Mouse (Mus musculus) hindlimb bud, embryonic 11.5 days (tissue): ENCODE results near the gene Aqp9.

ENCODE experiments used
- DNase-seq: peaks from one replicate; pipeline ENCODE4 v3.0.0-alpha.2; 2012; ENCODE audit warnings: low read depth, low spot score; ENCODE audit errors: extremely low spot score

The Aqp9 gene

DNA sequence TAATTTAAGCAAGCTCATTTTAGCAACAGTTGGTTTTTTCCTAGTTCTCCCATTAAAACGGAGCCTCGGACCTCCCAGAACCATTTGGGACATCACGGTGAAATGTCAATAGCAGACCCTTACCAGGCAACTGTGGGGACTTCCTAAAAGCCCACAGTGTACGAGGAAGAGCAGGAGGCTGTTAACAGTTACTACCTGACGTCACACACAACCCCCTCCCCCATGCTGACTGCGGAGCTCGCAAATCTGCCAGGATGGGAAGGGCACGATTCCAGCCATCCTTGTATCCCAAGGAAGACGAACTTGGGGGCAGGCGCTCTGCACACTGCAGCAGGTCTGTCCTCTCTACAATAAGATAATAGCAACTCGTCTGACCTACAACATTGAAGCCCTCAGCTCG lies at the start of gene Aqp9:
Aqp9 (minus strand) TSS at position 172 of the 400 bp plus-strand sequence.
- no peak for DNase-seq

GRCm38 (mm10) chr9:71217793-71218095 lies 49.3 kb upstream of the Aqp9 start:
- no peak for DNase-seq

DNA sequence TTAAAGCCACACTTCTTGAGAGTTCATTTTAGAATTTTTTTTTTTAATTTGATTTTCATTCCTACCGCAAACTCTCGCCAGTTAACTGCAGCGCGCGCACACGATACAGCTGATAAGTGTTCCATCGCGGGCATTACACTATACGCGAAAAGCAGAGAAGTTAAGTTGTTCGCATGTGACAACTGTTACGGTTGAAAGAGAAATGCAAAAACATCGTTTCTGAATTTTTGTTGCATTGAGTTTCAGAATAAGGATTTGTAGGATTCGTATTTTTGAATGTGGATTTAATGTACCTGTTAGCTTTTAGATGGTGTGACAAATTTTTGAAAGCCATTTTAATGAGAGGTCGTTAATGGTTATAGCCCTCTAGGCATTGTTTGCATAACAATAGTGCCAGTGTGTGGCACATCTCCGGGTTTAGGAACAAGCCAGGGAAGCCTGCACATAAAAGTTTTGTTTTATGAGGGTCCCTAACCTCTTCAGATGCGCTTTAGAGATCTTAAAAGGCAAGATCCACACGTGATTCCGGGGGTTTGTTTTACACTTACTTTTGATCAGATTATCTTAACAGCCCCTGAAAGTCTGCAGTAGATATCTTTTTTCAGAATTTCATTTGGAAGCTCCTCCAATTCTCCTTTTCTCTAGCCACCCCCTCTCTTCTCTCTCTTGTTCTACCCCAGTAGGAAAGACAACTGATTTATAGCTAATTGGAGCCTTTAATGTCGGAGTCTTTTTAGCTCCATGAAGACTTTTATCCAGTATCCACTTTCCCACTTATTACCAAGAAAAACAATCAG lies 48.7 kb upstream of the Aqp9 start:
- DNase-seq = peak; percentile 64

DNA sequence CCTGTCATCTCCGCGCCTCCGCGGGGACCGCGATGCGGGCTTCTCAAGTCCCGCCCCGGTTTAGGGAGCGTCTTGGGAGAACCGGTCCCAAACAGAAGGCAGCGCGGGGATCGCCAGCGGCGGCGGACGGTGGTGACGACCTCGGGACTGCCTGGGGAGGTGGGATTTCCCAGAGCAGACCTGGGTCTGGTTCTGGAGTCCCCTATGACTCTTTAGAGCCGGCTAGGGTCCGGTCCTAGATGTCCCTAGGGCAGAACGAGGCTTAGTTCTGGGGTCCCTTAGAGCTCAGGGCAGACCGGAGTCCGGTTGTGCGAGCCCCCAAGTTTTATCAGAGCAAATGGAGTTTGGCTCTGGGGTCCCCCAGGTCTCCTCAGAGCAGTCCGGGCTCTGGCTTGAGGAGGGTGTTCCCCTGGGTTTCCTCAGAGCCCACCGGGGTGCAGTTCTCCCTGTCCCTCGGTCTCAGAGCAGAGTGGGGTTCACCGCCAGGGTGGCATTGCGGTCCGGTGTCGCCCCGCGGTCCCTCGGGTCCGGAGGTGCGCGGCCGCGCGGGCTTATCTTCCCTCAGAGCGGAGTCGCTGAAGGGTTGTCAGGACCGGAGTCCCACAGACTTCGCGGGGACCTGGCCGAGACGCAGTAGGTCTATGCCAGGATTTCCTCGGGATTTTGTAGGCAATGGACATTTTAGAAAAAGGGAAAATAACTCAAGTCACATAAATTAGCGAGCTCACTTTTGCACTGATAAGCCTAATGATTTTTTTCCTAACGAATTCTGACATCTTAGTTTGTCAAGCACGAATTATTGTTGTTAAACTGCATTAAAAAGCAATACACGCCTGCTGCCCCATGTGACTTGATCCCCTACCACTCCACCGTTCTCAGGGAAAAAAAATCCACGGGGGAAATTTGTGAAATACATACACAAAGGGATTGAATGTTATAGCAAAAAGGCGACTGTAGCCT lies 47.8 kb upstream of the Aqp9 start:
- no peak for DNase-seq

- no peak for DNase-seq
These were observed 47.0 kb upstream of the Aqp9 start, which contains the start of gene Aldh1a2 for GRCm38 (mm10) chr9:71215248-71216035. Gene Aldh1a2, plus strand, starts transcription at chr9:71215789.

DNA sequence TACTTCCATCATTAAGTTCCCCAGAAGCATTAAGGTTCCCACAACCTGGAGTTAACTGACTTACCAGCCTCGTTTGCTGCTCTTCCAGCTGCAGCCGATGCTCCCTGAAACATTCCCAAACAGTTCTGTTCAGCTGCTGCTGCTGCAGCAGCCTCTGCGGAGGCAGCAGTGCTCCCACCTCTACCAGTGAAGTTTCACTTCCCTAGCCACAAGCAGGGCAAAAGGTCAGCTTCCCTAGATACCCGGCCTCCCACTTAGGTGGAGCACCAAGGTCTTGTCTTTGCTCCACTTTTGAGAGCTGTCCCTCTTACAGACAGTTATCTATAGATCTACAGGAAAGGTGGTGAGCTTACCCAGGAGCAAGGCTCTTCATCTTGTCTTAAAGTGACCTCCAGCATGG lies 45.2 kb upstream of the Aqp9 start:
- no peak for DNase-seq

DNA sequence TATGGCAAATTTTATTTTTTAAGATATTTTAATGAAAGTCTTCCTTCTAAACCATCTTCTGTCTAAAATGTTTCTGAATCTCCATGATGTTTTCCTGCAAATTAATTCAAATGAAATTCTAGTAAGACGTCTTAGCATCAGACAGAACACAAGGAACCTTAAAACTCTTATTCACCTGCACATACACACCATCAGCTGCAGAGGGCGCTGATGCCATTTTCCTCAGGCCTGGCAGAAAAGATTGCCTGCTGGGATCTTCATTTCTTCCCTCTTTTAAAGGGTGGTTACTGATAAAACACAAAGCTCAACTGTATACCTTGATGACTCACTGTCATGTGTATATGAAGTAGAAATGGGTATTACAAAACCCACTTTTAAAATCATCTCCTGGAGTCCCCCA lies 42.4 kb upstream of the Aqp9 start:
- no peak for DNase-seq

DNA sequence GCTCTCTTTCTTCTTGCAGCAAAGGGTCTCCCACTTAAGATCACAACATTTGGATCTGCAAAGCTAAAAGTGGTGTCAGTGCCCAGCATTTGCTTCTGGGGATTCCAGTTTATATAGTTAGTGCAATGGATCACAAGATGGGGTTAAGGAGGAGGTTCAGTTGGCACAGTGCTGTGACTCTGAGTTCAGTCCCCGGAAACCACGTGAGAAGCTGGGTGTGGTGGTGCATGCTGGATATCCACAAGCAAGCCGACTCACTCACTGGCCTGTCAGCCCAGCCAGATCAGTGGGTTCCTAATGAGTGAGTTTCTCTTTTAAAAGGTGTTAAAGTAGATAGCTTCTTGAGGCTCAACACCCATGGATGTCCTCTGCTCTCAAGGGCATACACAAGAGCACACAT lies 40.8 kb upstream of the Aqp9 start:
- DNase-seq = no peak

- no peak for DNase-seq
These were observed 33.8 kb upstream of the Aqp9 start for GRCm38 (mm10) chr9:71202265-71202664.

- DNase-seq = no peak
These were observed 30.3 kb upstream of the Aqp9 start for GRCm38 (mm10) chr9:71198826-71199225.

DNA sequence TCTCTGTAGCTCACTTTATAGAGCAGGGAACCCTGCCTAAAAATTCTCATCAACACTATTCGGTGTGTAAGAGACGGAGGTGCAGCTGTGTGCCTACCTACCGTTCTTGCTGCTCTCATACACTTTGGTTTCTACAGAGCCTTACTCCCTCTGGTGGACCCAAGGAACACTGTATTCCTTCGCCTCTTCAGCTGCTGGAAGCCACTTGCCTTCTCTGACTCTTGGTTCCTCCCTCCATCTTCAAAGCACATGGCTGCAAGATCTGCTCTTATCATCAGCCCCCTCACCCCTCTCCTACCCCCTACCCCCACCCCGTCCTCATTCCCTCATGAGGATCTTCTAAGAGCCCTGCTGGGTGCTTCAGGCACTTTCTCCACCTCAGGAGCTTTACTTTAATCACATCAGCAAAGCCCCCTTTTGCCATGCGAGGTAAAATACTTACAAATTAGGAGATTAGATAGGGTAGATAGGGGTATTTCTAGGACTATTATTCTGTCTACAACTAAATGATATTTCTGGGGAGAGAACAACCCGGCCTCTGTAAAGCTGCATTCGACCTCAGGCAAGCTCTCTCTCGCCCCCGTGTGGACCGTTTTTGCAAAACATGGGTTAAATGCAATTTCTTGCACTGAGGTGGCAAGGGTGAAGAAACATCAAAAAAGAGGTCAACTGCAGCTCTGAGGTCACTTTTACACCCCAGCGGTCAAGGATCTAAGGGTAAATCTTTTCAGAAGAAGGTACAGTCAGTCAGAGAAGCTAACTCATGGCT lies 20.3 kb upstream of the Aqp9 start:
- DNase-seq = peak; percentile 66

DNA sequence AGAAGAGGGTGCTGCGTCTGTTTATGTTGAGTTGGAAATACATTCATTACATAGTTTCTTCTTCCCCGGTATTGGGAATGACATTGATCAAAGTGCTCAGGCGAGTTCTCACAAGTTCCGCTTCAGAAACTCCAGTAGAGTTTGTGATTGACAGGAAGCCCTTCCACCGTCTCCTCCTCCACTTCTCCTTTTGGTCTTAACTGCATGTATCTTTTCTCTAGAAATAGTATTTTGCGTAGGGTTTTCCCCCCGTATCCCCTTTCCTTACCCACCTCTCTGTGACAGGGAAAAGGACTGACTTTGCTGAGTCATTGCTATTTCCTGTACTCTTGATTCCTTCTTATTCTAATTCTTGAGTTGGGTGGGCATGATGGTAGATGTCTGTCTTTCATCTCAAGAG lies 18.9 kb upstream of the Aqp9 start:
- no peak for DNase-seq

- DNase-seq = no peak
These were observed 17.3 kb upstream of the Aqp9 start for GRCm38 (mm10) chr9:71185823-71186222.

- DNase-seq = no peak
These were observed 16.8 kb upstream of the Aqp9 start for GRCm38 (mm10) chr9:71185285-71185684.

DNA sequence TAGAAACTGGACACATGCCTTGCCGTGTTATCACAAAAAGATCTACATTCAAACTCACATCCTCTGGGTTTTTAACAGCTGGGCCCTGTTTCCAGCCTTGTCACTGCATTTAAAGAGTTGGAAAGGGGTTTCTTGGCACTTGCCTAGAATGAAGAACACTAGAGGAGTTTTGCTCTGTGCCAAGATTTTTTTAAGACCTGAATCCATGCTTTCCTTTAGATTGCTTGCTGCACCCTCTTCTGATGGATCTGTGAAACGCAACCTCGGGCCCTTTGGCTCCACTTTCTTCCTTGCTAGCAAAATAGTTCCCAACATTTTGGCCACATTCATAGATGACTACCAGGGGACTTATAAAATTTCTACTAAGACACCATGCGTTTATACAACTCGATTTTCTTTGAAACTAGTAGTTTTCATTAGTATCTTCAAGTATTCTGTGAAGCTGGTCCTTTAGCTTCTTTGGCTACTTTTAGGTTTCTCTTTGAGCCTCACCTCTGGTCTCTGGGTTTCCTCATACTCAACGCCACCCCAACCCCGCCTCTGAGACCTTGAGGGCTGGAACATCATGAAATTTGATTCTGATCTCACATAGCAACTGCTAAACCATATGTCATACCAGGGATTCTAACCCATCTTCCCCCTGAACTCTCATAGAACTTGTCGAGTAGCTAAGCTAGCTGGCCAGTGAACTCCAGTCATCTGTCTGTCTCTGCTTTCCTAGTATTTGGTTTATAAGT lies 11.7 kb upstream of the Aqp9 start:
- DNase-seq = no peak

- no peak for DNase-seq
These were observed 10.9 kb upstream of the Aqp9 start for GRCm38 (mm10) chr9:71179276-71179896.

GRCm38 (mm10) chr9:71175686-71176085 lies 7.2 kb upstream of the Aqp9 start:
- DNase-seq = no peak

DNA sequence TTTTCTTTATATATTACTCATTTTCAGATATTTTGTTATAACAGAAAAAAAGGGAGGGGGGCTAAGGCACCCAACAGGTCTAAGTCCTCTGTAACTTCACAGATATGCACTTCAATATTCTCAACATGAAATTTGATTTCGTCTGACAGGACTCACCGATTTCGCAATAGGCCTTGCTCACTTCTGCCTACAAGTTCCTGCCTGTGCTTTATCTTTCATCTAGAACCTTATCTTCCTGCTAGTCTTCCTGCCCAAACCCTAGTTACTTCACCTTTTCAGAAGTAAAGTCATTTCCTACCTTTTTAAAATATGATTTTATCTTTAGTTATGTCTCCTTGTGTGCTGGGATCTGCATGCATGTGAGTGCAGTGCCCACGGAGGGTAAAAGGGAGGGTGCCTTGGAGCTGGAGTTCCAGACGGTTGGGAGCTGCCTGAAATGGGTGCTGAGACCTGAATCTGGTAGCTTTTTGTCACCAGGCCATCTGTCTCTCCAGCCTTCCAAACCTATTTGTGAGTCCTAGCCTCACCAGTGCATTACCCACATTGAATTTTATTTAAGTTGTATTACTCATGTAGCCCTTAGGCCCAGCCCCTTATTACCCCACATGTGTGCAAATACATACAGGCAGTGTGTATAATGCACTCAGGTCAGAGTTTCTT lies 6.0 kb upstream of the Aqp9 start:
- no peak for DNase-seq

DNA sequence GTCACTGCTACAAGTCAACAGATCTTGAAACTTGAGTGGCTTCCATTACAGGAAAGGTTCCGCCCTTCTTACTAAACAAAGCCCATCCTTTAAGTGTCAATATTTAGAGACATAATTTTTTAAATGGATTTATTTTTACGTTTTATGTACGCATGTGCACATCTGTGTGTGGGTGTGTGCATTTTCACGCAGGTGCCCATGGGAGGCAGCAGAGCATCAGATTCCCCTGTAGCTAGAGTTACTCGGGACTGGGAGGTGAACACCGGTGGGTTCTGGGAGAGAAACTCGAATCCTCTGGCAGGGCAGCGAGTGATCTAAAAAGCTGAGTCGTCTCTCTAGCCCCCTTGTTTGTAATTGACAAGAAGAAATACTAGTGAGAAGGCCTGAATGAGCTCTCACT lies 5.1 kb upstream of the Aqp9 start:
- DNase-seq = no peak
